Mouse (Mus musculus) hindbrain, embryonic 15.5 days (tissue): Measurements from ENCODE around the gene Farp2. TPM values are rescaled to one million over a fixed set of nuclear protein-coding genes. Genes with fewer than 3 reads are reported as not detected.

ENCODE experiments used
- ATAC-seq: fragments of 200-750 bp; cut with Nextera tagmentation; 2 replicates; pipeline ENCODE4 v1.8.0; 2017; ENCODE audit warnings: low read depth, moderate number of reproducible peaks, moderate TSS enrichment; ENCODE audit not compliant: low FRiP score
- H3K27ac ChIP-seq: fragments of 300-500 bp; sonication (generic); replicated peaks from 2 replicates; pipeline ENCODE4 v1.5.1; 2015; ENCODE audit warnings: mild to moderate bottlenecking, inconsistent platforms
- H3K27me3 ChIP-seq: fragments of 300-500 bp; sonication (generic); 2 replicates; pipeline ENCODE4 v1.6.1; 2015; ENCODE audit warnings: control low read depth, inconsistent platforms
- H3K36me3 ChIP-seq: fragments of 300-500 bp; sonication (generic); 2 replicates; pipeline ENCODE4 v1.6.1; 2015; ENCODE audit warnings: control low read depth, inconsistent platforms
- H3K4me1 ChIP-seq: fragments of 300-500 bp; sonication (generic); replicated peaks from 2 replicates; pipeline ENCODE4 v1.6.1; 2015; ENCODE audit warnings: control low read depth, inconsistent platforms
- H3K4me2 ChIP-seq: fragments of 300-500 bp; sonication (generic); 2 replicates; pipeline ENCODE4 v1.6.1; 2015; ENCODE audit warnings: moderate library complexity, mild to moderate bottlenecking, inconsistent platforms
- H3K4me3 ChIP-seq: fragments of 300-500 bp; sonication (generic); 2 replicates; pipeline ENCODE4 v1.5.1; 2015; ENCODE audit warnings: mild to moderate bottlenecking, inconsistent platforms
- H3K9ac ChIP-seq: fragments of 300-500 bp; sonication (generic); 2 replicates; pipeline ENCODE4 v1.6.1; 2015; ENCODE audit warnings: inconsistent platforms
- H3K9me3 ChIP-seq: fragments of 300-500 bp; sonication (generic); 2 replicates; pipeline ENCODE4 v1.6.1; 2016; ENCODE audit warnings: control low read depth, inconsistent platforms
- WGBS: fragments of 180-500 bp; shearing (Covaris S2); methylation state at CpG from one replicate; pipeline ENCODE4 v1.1.7; 2015; 5-methylcytosine and 5-hydroxymethylcytosine counted together
- polyA plus RNA-seq: library from polyadenylated mRNA; unstranded; fragments of >200 nt; fragmentation: Nextera tagmentation; extraction: Ambion mirVana; gene quantifications from 2 replicates; pipeline ENCODE4 v1.2.1, GENCODE M21; 2015

The Farp2 gene
- polyA plus RNA-seq, 1 experiment from 2014 or later = 5.1 TPM

- H3K4me3 ChIP-seq = no peak overlapping the region
- 94% methylated on average over 3 of the region's 3 CpGs for WGBS
- H3K27me3 ChIP-seq = no peaks in the 10 kb centered on the region
- H3K4me1 ChIP-seq = no peaks in the 10 kb centered on the region
- H3K9ac ChIP-seq = no peak overlapping the region
- H3K9me3 ChIP-seq = no peaks in the 10 kb centered on the region
- ATAC-seq = no peak
- H3K27ac ChIP-seq = no peak overlapping the region
- H3K4me2 ChIP-seq = no peak overlapping the region
- H3K36me3 ChIP-seq = no peaks in the 10 kb centered on the region
These were observed 52.9 kb downstream of the Farp2 start for GRCm38 (mm10) chr1:93564781-93565180.

GRCm38 (mm10) chr1:93567013-93567412 lies 55.1 kb downstream of the Farp2 start:
- ATAC-seq = no peak
- Histone ChIP-seq H3K9ac (no peak overlapping the region), H3K36me3 (peaks cover 4% of the 10 kb centered on the region; the same call in 1 of the 2 replicates), H3K27ac (no peak overlapping the region), H3K9me3 (no peaks in the 10 kb centered on the region), H3K27me3 (no peaks in the 10 kb centered on the region), H3K4me2 (no peak overlapping the region), H3K4me3 (no peak overlapping the region), H3K4me1 (no peaks in the 10 kb centered on the region)
- 49% methylated on average over 3 of the region's 3 CpGs for WGBS

GRCm38 (mm10) chr1:93567717-93568497 lies 56.0 kb downstream of the Farp2 start:
- H3K4me1 ChIP-seq = no peaks in the 10 kb centered on the region
- ATAC-seq = no peak
- H3K4me2 ChIP-seq = no peak overlapping the region
- no peak overlapping the region for H3K4me3 ChIP-seq
- H3K27me3 ChIP-seq = no peaks in the 10 kb centered on the region
- no peak overlapping the region for H3K9ac ChIP-seq
- H3K36me3 ChIP-seq = peaks cover 4% of the 10 kb centered on the region; the same call in 1 of the 2 replicates
- WGBS = 90% methylated on average over 9 of the region's 9 CpGs
- H3K9me3 ChIP-seq = no peaks in the 10 kb centered on the region
- no peak overlapping the region for H3K27ac ChIP-seq

- no peaks in the 10 kb centered on the region for H3K4me1 ChIP-seq
- WGBS = 72% methylated on average over 3 of the region's 3 CpGs
- H3K9ac ChIP-seq = no peak overlapping the region
- ATAC-seq = no peak
- H3K36me3 ChIP-seq = peaks cover 32% of the 10 kb centered on the region
- H3K27ac ChIP-seq = no peak overlapping the region
- H3K4me3 ChIP-seq = no peak overlapping the region
- H3K9me3 ChIP-seq = no peaks in the 10 kb centered on the region
- no peaks in the 10 kb centered on the region for H3K27me3 ChIP-seq
- no peak overlapping the region for H3K4me2 ChIP-seq
These were observed 65.2 kb downstream of the Farp2 start for GRCm38 (mm10) chr1:93577066-93577465.

GRCm38 (mm10) chr1:93577861-93578260 lies 66.0 kb downstream of the Farp2 start:
- Histone ChIP-seq H3K4me2 (no peak overlapping the region), H3K9ac (no peak overlapping the region), H3K9me3 (no peaks in the 10 kb centered on the region), H3K4me1 (no peaks in the 10 kb centered on the region), H3K27ac (no peak overlapping the region), H3K36me3 (peaks cover 32% of the 10 kb centered on the region), H3K27me3 (no peaks in the 10 kb centered on the region), H3K4me3 (no peak overlapping the region)
- no peak for ATAC-seq
- WGBS = 80% methylated on average over 4 of the region's 4 CpGs

GRCm38 (mm10) chr1:93581545-93581944 lies 69.7 kb downstream of the Farp2 start:
- H3K9ac ChIP-seq = no peak overlapping the region
- H3K27ac ChIP-seq = no peak overlapping the region
- H3K4me1 ChIP-seq = no peaks in the 10 kb centered on the region
- no peaks in the 10 kb centered on the region for H3K27me3 ChIP-seq
- peaks cover 36% of the 10 kb centered on the region for H3K36me3 ChIP-seq
- H3K4me3 ChIP-seq = no peak overlapping the region
- no peak overlapping the region for H3K4me2 ChIP-seq
- ATAC-seq = no peak
- WGBS = 97% methylated on average over 7 of the region's 7 CpGs
- H3K9me3 ChIP-seq = no peaks in the 10 kb centered on the region

GRCm38 (mm10) chr1:93588346-93588745 lies 76.5 kb downstream of the Farp2 start:
- H3K4me3 ChIP-seq = no peak overlapping the region
- WGBS = 74% methylated on average over 3 of the region's 3 CpGs
- no peak overlapping the region for H3K9ac ChIP-seq
- no peaks in the 10 kb centered on the region for H3K27me3 ChIP-seq
- ATAC-seq = no peak
- H3K4me1 ChIP-seq = no peaks in the 10 kb centered on the region
- no peak overlapping the region for H3K27ac ChIP-seq
- peaks cover 17% of the 10 kb centered on the region for H3K36me3 ChIP-seq
- H3K4me2 ChIP-seq = no peak overlapping the region
- no peaks in the 10 kb centered on the region for H3K9me3 ChIP-seq

GRCm38 (mm10) chr1:93593960-93594359 lies 82.1 kb downstream of the Farp2 start:
- H3K27me3 ChIP-seq = no peaks in the 10 kb centered on the region
- no peak for ATAC-seq
- 0 out of 2 replicates have a peak, but pooled peaks cover 5% of the 10 kb centered on the region for H3K36me3 ChIP-seq
- no peaks in the 10 kb centered on the region for H3K4me1 ChIP-seq
- no peaks in the 10 kb centered on the region for H3K9me3 ChIP-seq
- no peak overlapping the region for H3K4me2 ChIP-seq
- no peak overlapping the region for H3K9ac ChIP-seq
- no peak overlapping the region for H3K4me3 ChIP-seq
- H3K27ac ChIP-seq = no peak overlapping the region

- Histone ChIP-seq H3K9ac (no peak overlapping the region), H3K4me2 (no peak overlapping the region), H3K4me3 (no peak overlapping the region), H3K27me3 (no peaks in the 10 kb centered on the region), H3K4me1 (no peaks in the 10 kb centered on the region), H3K36me3 (0 out of 2 replicates have a peak, but pooled peaks cover 5% of the 10 kb centered on the region), H3K9me3 (no peaks in the 10 kb centered on the region), H3K27ac (no peak overlapping the region)
- WGBS = 74% methylated on average over 6 of the region's 6 CpGs
- no peak for ATAC-seq
These were observed 84.0 kb downstream of the Farp2 start for GRCm38 (mm10) chr1:93595916-93596315.

- Histone ChIP-seq H3K27ac (no peak overlapping the region), H3K36me3 (no peaks in the 10 kb centered on the region), H3K4me1 (no peaks in the 10 kb centered on the region), H3K9ac (no peak overlapping the region), H3K9me3 (no peaks in the 10 kb centered on the region), H3K4me2 (no peak overlapping the region), H3K27me3 (no peaks in the 10 kb centered on the region), H3K4me3 (no peak overlapping the region)
- ATAC-seq = no peak
- WGBS = 83% methylated on average over 4 of the region's 4 CpGs
These were observed 91.0 kb downstream of the Farp2 start for GRCm38 (mm10) chr1:93602911-93603310.

GRCm38 (mm10) chr1:93603921-93604320 lies 92.0 kb downstream of the Farp2 start:
- H3K4me3 ChIP-seq = no peak overlapping the region
- H3K27me3 ChIP-seq = no peaks in the 10 kb centered on the region
- H3K9ac ChIP-seq = no peak overlapping the region
- no peaks in the 10 kb centered on the region for H3K4me1 ChIP-seq
- no peak for ATAC-seq
- H3K27ac ChIP-seq = no peak overlapping the region
- no peaks in the 10 kb centered on the region for H3K36me3 ChIP-seq
- no peaks in the 10 kb centered on the region for H3K9me3 ChIP-seq
- no peak overlapping the region for H3K4me2 ChIP-seq
- 92% methylated on average over 12 of the region's 12 CpGs for WGBS

- no peaks in the 10 kb centered on the region for H3K9me3 ChIP-seq
- no peaks in the 10 kb centered on the region for H3K27me3 ChIP-seq
- no peak overlapping the region for H3K9ac ChIP-seq
- no peaks in the 10 kb centered on the region for H3K36me3 ChIP-seq
- ATAC-seq = no peak
- no peak overlapping the region for H3K27ac ChIP-seq
- WGBS = 84% methylated on average over 14 of the region's 14 CpGs
- H3K4me2 ChIP-seq = no peak overlapping the region
- no peak overlapping the region for H3K4me3 ChIP-seq
- H3K4me1 ChIP-seq = no peaks in the 10 kb centered on the region
These were observed 95.5 kb downstream of the Farp2 start for GRCm38 (mm10) chr1:93607090-93608083.
